Mouse (Mus musculus) liver, embryonic 12.5 days (tissue): ENCODE results near the gene Nop53. TPM values are rescaled to one million over a fixed set of nuclear protein-coding genes. Genes with fewer than 3 reads are reported as not detected.

ENCODE experiments used
- polyA plus RNA-seq: library from polyadenylated mRNA; unstranded; fragments of >200 nt; fragmentation: Nextera tagmentation; extraction: Ambion mirVana; gene quantifications from 2 replicates; pipeline ENCODE4 v1.2.1, GENCODE M21; 2016

The Nop53 gene
- polyA plus RNA-seq, 1 experiment from 2014 or later = 130 TPM

Other genes with a start within 250 kb of the Nop53 start
- not detected in 2 replicates for gene Obox5, start 195.9 kb downstream of the Nop53 start, polyA plus RNA-seq
- not detected in 2 replicates for gene Obox6, start 106.4 kb downstream of the Nop53 start, polyA plus RNA-seq
- gene Crx, start 66.1 kb downstream of the Nop53 start, polyA plus RNA-seq = not detected in 2 replicates
- gene Crxos, start 63.5 kb downstream of the Nop53 start, polyA plus RNA-seq = not detected in 2 replicates
- 445 and 464 TPM in 2 replicates for gene Selenow, start 23.7 kb downstream of the Nop53 start, polyA plus RNA-seq
- gene Ehd2, start 21.5 kb upstream of the Nop53 start, polyA plus RNA-seq = 6.5 and 7.8 TPM in 2 replicates
- 2.9 and 3.3 TPM in 2 replicates for gene Bicra, start 101.8 kb upstream of the Nop53 start, polyA plus RNA-seq
- gene Zfp541, start 115.7 kb upstream of the Nop53 start, polyA plus RNA-seq = not detected in 2 replicates
- gene Napa, start 152.4 kb upstream of the Nop53 start, polyA plus RNA-seq = 163 and 165 TPM in 2 replicates
- gene Kptn, start 173.8 kb upstream of the Nop53 start, polyA plus RNA-seq = 13.4 and 15.0 TPM in 2 replicates
- gene Slc8a2, start 183.8 kb upstream of the Nop53 start, polyA plus RNA-seq = not detected in 2 replicates
- 4.4 and 5.7 TPM in 2 replicates for gene Meis3, start 229.0 kb upstream of the Nop53 start, polyA plus RNA-seq